Mouse (Mus musculus): ENCODE measurements around the gene Gm32717. TPM values are rescaled to one million over a fixed set of nuclear protein-coding genes. Genes with fewer than 3 reads are reported as not detected.
"Not testable (repeated sequence)": the region's sequence is repeated elsewhere in the genome, so short reads cannot be mapped to it uniquely, and the experiment has no call there.

Gm32717 gene
- under 1 TPM; 0.43 to 0.59 TPM for total RNA-seq (2021)
- long read RNA-seq, experiment 1 = 0 reads
- long read RNA-seq, experiment 2 = 0 reads

- intact Hi-C loops (cut with DNase I); DNase-seq: not testable (repeated sequence)
Measured at GRCm38 (mm10) chr10:118240680-118241079, at the start of gene Gm32717. Gm32717 (minus strand) TSS chr10:118240780.

GRCm38 (mm10) chr10:118283016-118283415 is 42.4 kb upstream of the Gm32717 start:
- intact Hi-C loops (cut with DNase I); DNase-seq: not testable (repeated sequence)

DNA sequence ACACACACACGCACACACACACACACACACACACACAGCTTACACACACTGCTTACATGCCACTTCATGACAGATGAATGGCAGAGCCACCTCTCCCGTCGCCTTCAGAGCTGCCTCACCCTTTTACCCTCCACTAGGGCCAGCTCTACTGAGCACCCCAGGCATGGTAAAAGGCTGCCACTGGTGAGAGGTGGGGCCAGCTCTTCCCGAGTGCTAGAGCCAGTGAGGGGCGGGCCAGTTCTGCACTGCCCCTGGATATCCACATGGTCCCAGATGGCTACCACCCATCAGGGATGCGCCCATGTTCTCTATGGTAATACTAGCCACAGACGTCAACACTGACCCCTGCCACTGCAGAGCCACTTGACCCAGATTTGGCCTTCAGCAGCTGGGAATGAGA is 42.0 kb upstream of the Gm32717 start:
- intact Hi-C loops (cut with DNase I); DNase-seq: not testable (repeated sequence)

DNA sequence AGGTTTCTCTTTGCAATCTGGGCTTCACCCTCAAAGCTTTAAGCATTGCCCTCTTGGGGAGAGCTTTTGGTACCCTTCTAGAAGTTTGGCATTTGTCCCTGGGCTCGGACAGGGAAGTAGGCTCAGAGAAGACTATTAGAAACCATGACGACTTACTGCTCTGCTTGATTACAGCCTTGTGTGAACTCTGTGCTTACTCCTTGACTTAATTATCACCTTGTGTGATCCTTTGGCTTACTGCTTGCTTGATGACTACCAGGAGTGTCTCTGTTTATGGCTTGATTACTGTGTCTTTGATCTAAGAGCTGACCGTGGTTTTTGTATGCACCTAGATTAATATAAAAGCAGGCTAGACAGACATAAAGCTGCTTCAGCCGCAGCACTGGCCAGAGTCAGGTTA is 37.5 kb upstream of the Gm32717 start:
- intact Hi-C loops (cut with DNase I); DNase-seq: not testable (repeated sequence)

- DNase-seq; intact Hi-C loops (cut with DNase I): not testable (repeated sequence)
Measured at GRCm38 (mm10) chr10:118271416-118271815, 30.8 kb upstream of the Gm32717 start.

DNA sequence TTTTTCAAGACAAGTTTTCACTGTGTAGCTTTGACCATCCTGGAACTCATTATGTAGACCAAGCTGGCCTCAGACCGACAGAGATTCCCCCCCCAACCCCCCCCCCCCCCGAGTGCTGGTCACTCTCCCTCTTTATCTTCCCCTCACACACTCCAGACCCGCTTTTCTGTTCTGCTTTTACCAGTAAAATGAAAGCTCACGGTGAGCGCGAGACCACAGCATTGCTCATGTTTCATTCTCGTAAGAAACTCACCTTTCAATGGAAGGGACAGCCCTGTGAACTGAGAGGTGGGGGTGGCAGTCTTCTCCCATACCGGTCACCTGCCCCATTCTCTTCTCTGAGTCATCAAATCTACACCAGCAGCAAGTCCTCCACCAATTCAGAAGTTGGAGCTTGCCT is 28.2 kb upstream of the Gm32717 start:
- intact Hi-C loops (cut with DNase I); DNase-seq: not testable (repeated sequence)

DNA sequence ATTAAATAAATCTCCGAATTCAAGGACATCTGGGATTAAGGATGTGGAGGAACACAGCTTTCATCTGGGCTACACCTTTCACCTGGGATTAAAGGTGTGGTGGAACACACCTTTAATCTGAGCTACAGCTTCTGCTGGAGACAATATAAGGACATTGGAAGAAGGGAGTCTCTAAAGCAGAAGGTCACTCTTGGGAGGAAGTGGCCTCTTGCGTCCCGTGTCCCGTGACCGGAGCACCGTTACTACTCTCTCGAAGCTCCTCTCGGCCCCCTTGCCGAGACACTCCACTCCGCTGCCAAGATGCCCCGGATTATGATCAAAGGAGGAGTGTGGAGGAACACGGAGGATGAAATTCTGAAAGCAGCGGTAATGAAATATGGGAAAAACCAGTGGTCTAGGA is 17.8 kb upstream of the Gm32717 start, which contains the start of gene Gm32802:
Gm32802 (plus strand) TSS at position 301 of the 400 bp plus-strand sequence.
- DNase-seq; intact Hi-C loops (cut with DNase I): not testable (repeated sequence)

GRCm38 (mm10) chr10:118250852-118251295 is 10.3 kb upstream of the Gm32717 start:
- DNase-seq = peak in 1 of 2 experiments; percentile 8
- intact Hi-C loops (cut with DNase I) = no loop called here

DNA sequence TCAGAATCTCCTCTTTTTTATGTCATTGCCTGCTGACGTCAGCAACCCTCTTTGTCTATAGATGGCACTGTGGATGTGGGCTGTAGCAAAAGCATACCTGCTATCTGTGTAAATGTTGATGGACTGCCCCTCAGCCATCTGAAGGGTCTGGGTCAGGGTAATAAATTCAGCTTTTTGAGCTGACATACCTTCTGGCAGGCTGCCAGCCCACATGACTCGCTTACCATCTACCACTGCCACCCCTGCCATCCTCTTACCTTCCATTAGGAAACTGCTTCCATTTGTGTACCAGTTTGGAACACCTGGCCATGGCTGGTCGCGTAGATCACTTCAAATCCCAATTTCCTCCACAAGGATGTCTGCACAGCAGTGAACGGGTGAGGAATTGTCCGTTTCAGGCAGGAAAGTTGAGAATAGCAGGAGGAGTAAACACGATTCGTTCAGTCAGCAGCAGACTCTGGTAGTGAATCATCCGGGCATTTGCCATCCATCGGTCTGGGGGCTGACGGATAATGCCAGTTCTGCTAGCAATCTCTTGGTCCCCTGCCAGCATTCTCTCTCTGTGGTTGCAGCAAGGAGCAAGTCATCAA is 8.5 kb upstream of the Gm32717 start:
- DNase-seq; intact Hi-C loops (cut with DNase I): not testable (repeated sequence)

GRCm38 (mm10) chr10:118232607-118233006 is 8.0 kb downstream of the Gm32717 start:
- intact Hi-C loops (cut with DNase I); DNase-seq: not testable (repeated sequence)

GRCm38 (mm10) chr10:118227629-118228028 is 13.0 kb downstream of the Gm32717 start:
- DNase-seq; intact Hi-C loops (cut with DNase I): not testable (repeated sequence)

- DNase-seq; intact Hi-C loops (cut with DNase I): not testable (repeated sequence)
Measured at GRCm38 (mm10) chr10:118215719-118216393, 24.7 kb downstream of the Gm32717 start.

GRCm38 (mm10) chr10:118204642-118205041 is 35.9 kb downstream of the Gm32717 start, which contains the start of gene Il22:
Il22 (plus strand) TSS chr10:118204942.
- intact Hi-C loops (cut with DNase I) = no loop called here
- DNase-seq = no peak

DNA sequence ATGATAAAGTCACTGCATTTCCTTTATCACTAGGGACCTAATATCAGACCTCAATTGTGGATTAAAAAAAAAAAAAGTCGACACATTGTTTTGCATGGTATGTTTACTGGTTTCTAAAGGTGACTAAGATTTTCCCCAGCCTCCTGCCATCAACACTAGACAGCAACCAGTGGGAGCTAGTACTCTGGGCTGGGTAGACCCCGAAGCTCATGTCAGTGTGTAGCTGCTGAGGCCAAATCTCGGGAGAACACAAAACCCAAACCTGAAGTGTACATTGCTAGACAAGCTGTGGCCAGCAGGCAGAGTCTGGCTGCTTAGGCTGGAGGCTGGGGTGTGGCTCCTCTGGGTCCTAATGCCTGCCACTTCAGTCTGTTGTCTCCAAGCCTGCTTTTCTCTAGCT is 45.4 kb downstream of the Gm32717 start:
- intact Hi-C loops (cut with DNase I); DNase-seq: not testable (repeated sequence)

Other genes with a start within 250 kb of the Gm32717 start
- 1 to 10 TPM; 4.5 to 5.2 TPM for gene Mdm1, start 99.0 kb downstream of the Gm32717 start, total RNA-seq (2021)
- not detected for gene Il22, start 35.8 kb downstream of the Gm32717 start, total RNA-seq (2021)
- gene Gm32802, start 17.9 kb upstream of the Gm32717 start, total RNA-seq (2021) = under 1 TPM; 0.43 to 0.59 TPM
- gene Iltifb, start 54.3 kb upstream of the Gm32717 start, total RNA-seq (2021) = not detected
- gene Gm9040, start 86.2 kb upstream of the Gm32717 start, total RNA-seq (2021) = not detected
- gene Gm9044, start 91.6 kb upstream of the Gm32717 start, total RNA-seq (2021) = not detected
- gene Gm9045, start 97.1 kb upstream of the Gm32717 start, total RNA-seq (2021) = not detected
- gene Gm9046, start 102.5 kb upstream of the Gm32717 start, total RNA-seq (2021) = not detected
- not detected for gene Gm9048, start 107.9 kb upstream of the Gm32717 start, total RNA-seq (2021)
- gene Gm9049, start 113.3 kb upstream of the Gm32717 start, total RNA-seq (2021) = not detected
- gene Ifng, start 200.3 kb upstream of the Gm32717 start, total RNA-seq (2021) = not detected